Mouse (Mus musculus) B cell, adult 2 months (primary cell): Measurements from ENCODE around the gene Fn1.

Source experiments
- DNase-seq, 2 experiments: peaks; one replicate each; pipeline ENCODE4 v3.0.0; 2022

Fn1 gene

DNA sequence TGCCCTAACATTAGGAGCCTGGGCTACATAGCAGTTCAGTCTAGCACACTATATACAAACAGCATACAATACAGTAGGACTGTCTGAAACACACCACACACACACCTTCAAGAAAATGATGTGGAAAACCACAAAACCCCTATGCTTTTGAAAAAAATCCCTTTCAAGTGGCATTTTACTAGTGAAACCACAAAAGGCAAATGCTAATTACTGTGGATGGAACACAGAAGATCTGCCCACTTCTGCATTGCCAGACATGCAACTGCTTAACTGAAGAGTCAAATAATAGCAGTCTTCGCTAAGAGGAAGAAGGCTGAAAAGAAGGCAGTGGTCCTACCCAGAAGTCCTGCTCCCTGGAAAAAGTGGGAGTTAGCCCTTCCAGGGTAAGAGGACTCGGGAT lies 58.7 kb downstream of the Fn1 start:
- DNase-seq, result no peak

GRCm38 (mm10) chr1:71593184-71593583 lies 59.8 kb downstream of the Fn1 start:
- no peak for DNase-seq

GRCm38 (mm10) chr1:71590038-71590437 lies 63.0 kb downstream of the Fn1 start:
- DNase-seq, result no peak

- DNase-seq, result no peak
Measured at GRCm38 (mm10) chr1:71586658-71587057, 66.3 kb downstream of the Fn1 start.

DNA sequence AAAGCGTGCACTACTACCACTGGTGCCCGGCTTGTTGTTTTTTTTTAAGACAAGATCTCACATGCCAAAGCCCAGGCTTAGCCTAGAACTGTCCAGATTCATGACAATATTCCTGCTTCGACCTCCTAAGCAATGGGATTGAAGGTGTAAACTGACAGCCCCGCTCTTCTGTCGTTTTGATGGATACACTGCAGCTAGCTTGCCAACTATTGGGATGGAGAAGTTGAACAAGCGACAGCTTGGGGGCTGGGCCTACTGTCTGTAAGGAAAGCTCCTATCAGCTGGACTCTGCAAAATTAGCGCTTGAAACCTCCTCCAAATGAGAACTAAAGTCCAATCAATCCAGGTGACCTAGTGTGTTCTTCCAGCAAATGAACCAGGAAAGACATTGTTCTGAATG lies 69.1 kb downstream of the Fn1 start:
- DNase-seq, result no peak

GRCm38 (mm10) chr1:71583302-71583701 lies 69.7 kb downstream of the Fn1 start:
- DNase-seq, result no peak

GRCm38 (mm10) chr1:71580408-71580807 lies 72.6 kb downstream of the Fn1 start:
- no peak for DNase-seq

DNA sequence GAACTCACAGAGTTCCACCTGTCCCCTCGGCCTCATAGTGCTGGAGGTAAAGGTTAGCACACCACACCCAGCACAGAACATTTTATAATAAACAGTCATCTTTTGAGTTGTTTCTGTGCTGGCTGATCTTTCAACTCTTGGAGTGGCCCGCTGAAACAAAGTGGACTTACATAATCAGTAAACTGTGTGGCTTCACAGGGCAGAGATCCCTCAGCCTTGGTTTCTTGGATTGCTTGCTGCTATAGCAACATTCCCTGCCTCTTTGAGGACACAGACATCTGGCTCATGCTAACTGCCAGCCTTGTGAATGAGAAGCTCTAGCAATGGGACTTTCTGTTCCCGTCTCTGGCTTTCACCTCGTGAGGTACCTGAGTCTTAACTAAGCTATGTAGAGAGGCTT lies 73.5 kb downstream of the Fn1 start:
- DNase-seq, result no peak

- no peak for DNase-seq
Measured at GRCm38 (mm10) chr1:71576837-71577236, 76.2 kb downstream of the Fn1 start.

DNA sequence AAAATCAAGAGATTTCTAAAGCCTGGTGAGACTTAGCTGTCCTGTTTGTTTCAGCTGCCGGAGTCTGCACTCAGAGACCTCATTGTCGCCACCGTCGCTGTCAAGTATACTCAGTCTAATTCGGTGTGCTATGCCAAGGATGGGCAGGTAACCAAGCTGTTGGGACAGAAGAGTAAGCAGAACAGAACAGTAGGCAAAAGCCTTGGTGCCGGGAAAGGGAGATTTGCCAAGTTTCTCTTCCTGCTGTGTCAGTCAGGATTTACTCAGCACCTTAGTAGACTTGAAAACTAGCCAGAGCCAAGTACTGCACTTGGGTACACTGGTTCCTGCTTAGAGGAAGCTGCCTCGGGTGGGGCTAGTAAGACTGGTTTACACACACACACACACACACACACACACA lies 77.0 kb downstream of the Fn1 start:
- DNase-seq, result no peak

- no peak for DNase-seq
Measured at GRCm38 (mm10) chr1:71570116-71570515, 82.9 kb downstream of the Fn1 start.

- DNase-seq, result no peak
Measured at GRCm38 (mm10) chr1:71567884-71568605, 85.0 kb downstream of the Fn1 start.

GRCm38 (mm10) chr1:71564291-71564690 lies 88.7 kb downstream of the Fn1 start:
- no peak for DNase-seq

DNA sequence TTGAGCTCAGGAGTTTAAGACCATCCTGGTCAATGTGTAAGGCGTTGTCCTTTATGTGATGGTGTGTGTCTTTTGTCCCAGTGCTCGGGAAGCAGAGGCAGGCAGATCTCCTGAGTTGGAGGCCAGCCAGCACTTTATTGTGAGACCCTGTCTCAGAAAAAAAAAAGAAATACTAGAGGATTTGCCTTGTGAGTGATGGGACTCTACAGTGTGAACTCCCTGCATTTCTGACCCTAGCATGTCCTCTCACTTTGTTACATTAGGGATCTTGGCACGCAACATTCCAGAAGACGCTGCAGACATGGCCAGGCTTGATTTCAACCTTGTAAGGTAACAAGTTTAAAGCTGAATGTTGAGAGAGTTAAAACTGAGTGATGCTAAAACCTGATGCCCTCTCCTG lies 92.4 kb downstream of the Fn1 start:
- DNase-seq, result no peak

- peak; percentile 90 to 91 for DNase-seq
Measured at GRCm38 (mm10) chr1:71556688-71557612, 96.0 kb downstream of the Fn1 start, which contains the start of gene Atic. Gene Atic, plus strand, starts transcription at chr1:71557150.

- DNase-seq, result no peak
Measured at GRCm38 (mm10) chr1:71550626-71551195, 102.3 kb downstream of the Fn1 start.

- DNase-seq, result no peak
Measured at GRCm38 (mm10) chr1:71540437-71540836, 112.6 kb downstream of the Fn1 start.

DNA sequence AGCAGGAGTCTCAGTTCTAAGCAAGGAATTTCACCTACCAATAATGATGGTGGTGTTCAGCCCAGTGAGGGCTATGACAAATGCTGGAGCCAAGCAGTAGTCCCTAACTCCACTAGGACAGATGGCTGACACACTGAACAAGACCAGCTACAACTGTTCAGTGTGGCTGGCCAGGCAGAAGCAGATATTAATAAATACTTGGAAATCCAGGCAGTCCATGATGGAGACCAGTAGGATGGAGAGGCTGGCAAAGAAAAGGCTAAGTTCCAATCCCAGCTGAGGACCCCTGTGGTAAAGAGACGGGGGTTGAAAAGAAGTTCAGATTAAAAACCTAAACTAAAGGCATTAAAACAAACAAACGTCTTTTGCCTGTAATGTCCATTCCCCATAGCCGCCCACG lies 113.4 kb downstream of the Fn1 start:
- DNase-seq, result no peak
